Comparison of ENCODE assay signal across 9 mouse cellular contexts in genomic region chr11:120343519-120344309, GRCm38 (mm10). TPM values are rescaled to one million over a fixed set of nuclear protein-coding genes. Genes with fewer than 3 reads are reported as not detected.
DNase-seq lines count a peak whose midpoint lies in the region; ATAC-seq and TF ChIP-seq lines count a peak whose summit lies in the region.
"Had no signal": no experiment of that assay in that cellular context is flagged by ENCODE, and none has a peak within 500 bp of the region (broad histone marks: within the 10 kb centered on the region; RNA-seq: fewer than 3 reads in every experiment).

No protein-coding gene starts in this region.

- TF ChIP-seq CTCF in kidney, postnatal 0 days (IDR thresholded peaks at IDR 0.05; ENCODE audit: low read depth) = no peak
- no peak for TF ChIP-seq CTCF in Patski (IDR thresholded peaks at IDR 0.05)

- ATAC-seq in kidney, postnatal 0 days (replicated peaks; ENCODE audit: low FRiP score, low read depth) = no peak
- ATAC-seq in kidney, embryonic 14.5 days (ENCODE audit: low FRiP score, low TSS enrichment) = no peak
- ATAC-seq in Patski = peak; percentile 37
- no peak for ATAC-seq in midbrain, embryonic 12.5 days (ENCODE audit: low FRiP score, low read depth)

- H3K4me2 ChIP-seq in kidney, postnatal 0 days (ENCODE audit: low read length) = no peak overlapping the region
- no peak overlapping the region for H3K4me2 ChIP-seq in kidney, embryonic 14.5 days (replicated peaks; ENCODE audit: low read depth, low read length)
- no peak overlapping the region for H3K4me2 ChIP-seq in midbrain, embryonic 12.5 days (replicated peaks)

- peaks cover 4% of the 10 kb centered on the region; the same call in 1 of the 2 replicates for H3K4me1 ChIP-seq in kidney, postnatal 0 days (replicated peaks; ENCODE audit: insufficient read depth, low read length)
- peaks cover 5% of the 10 kb centered on the region for H3K4me1 ChIP-seq in kidney, embryonic 14.5 days (ENCODE audit: control insufficient read depth, insufficient read depth, low read length)
- H3K4me1 ChIP-seq in midbrain, embryonic 12.5 days = peaks cover 11% of the 10 kb centered on the region

- POLR2A ChIA-PET in Patski (lab: Charles Lee) = interaction anchor here (0.6 to 1.9 kb wide), 2 partner anchors 27 to 110 kb away, joined by 3 to 8 read pairs; no protein-coding TSS in a partner anchor

- H3K9me3 ChIP-seq in kidney, postnatal 0 days (replicated peaks; ENCODE audit: low read length) = no peaks in the 10 kb centered on the region
- H3K9me3 ChIP-seq in kidney, embryonic 14.5 days (ENCODE audit: control insufficient read depth, low read length) = no peaks in the 10 kb centered on the region
- H3K9me3 ChIP-seq in midbrain, embryonic 12.5 days = no peaks in the 10 kb centered on the region

- H3K9ac ChIP-seq in kidney, postnatal 0 days (ENCODE audit: low read depth, low read length) = no peak overlapping the region
- no peak overlapping the region for H3K9ac ChIP-seq in kidney, embryonic 14.5 days (ENCODE audit: low read depth, low read length)
- H3K9ac ChIP-seq in midbrain, embryonic 12.5 days (replicated peaks) = no peak overlapping the region

- peak overlapping the region; percentile 66; the same call in 1 of the 2 replicates for H3K27ac ChIP-seq in kidney, postnatal 0 days
- no peak overlapping the region for H3K27ac ChIP-seq in kidney, embryonic 14.5 days (ENCODE audit: low read depth, low read length)
- peak overlapping the region; percentile 47 for H3K27ac ChIP-seq in midbrain, embryonic 12.5 days (replicated peaks)

- in situ Hi-C loops in Patski (cut with MboI; ENCODE audit: low pct_unique_long_range_greater_than_20kb) = no loop called here

- intact Hi-C loops in heart, postnatal 10 days (cut with DNase I) = no loop called here

- WGBS in kidney, postnatal 0 days = 70% methylated on average over 5 of the region's 5 CpGs
- WGBS in kidney, embryonic 14.5 days = 72% methylated on average over 5 of the region's 5 CpGs
- WGBS in midbrain, embryonic 12.5 days = 78% methylated on average over 5 of the region's 5 CpGs

- H3K4me3 ChIP-seq in kidney, postnatal 0 days (replicated peaks; ENCODE audit: low read depth, low read length) = no peak overlapping the region
- H3K4me3 ChIP-seq in kidney, embryonic 14.5 days (ENCODE audit: low read length) = no peak overlapping the region
- H3K4me3 ChIP-seq in midbrain, embryonic 12.5 days = no peak overlapping the region

- H3K36me3 ChIP-seq in kidney, postnatal 0 days (ENCODE audit: insufficient read depth, low read length) = peaks cover 10% of the 10 kb centered on the region
- H3K36me3 ChIP-seq in kidney, embryonic 14.5 days (ENCODE audit: control insufficient read depth, insufficient read depth, low read length) = peaks cover 16% of the 10 kb centered on the region
- H3K36me3 ChIP-seq in midbrain, embryonic 12.5 days = peaks cover 16% of the 10 kb centered on the region

- no peaks in the 10 kb centered on the region for H3K27me3 ChIP-seq in kidney, postnatal 0 days (ENCODE audit: insufficient read depth, low read length)
- H3K27me3 ChIP-seq in kidney, embryonic 14.5 days (ENCODE audit: control insufficient read depth, insufficient read depth, low read length) = no peaks in the 10 kb centered on the region
- H3K27me3 ChIP-seq in Patski = no peaks in the 10 kb centered on the region
- no peaks in the 10 kb centered on the region for H3K27me3 ChIP-seq in midbrain, embryonic 12.5 days

- DNase-seq in kidney, postnatal 0 days (ENCODE audit: low spot score) = no peak
- DNase-seq in Patski (ENCODE audit: low read depth, low spot score) = no peak
- peak; percentile 38 to 61 for DNase-seq in heart, postnatal 10 days
- no peak for DNase-seq in ovary, postnatal 36 days (ENCODE audit: low spot score)
- DNase-seq in layer of hippocampus, postnatal 36 days = no peak
- no peak for DNase-seq in thymus, postnatal 14 days

- CTCF ChIA-PET in Patski (lab: Charles Lee) = no interaction called here

RNA-seq across cellular contexts. Expression of gene Actg1, which starts 4.6 kb away (rescaled TPM):
- polyA plus RNA-seq in kidney, postnatal 0 days (2015; fragmentation: Nextera tagmentation; extraction: Ambion mirVana) = 2,251 and 2,404 TPM in 2 replicates
- 2,303 and 2,603 TPM in 2 replicates for polyA plus RNA-seq in kidney, embryonic 14.5 days (2014; fragmentation: Nextera tagmentation; extraction: Ambion mirVana)
- 2,862 TPM for polyA plus RNA-seq in Patski (2021)
- total RNA-seq in heart, postnatal 10 days (2021) = 100 to 1,000 TPM; 691 to 703 TPM
- polyA plus RNA-seq in midbrain, embryonic 12.5 days (2016; fragmentation: Nextera tagmentation; extraction: Ambion mirVana) = 3,175 and 3,231 TPM in 2 replicates
- 1,000 to 10,000 TPM; 1,262 to 1,401 TPM for total RNA-seq in layer of hippocampus, postnatal 36 days (2021)

RNA-seq across cellular contexts. Expression of gene Fscn2, which starts 17.6 kb away (rescaled TPM):
- polyA plus RNA-seq in kidney, postnatal 0 days (2015; fragmentation: Nextera tagmentation; extraction: Ambion mirVana) = 1.3 and 1.5 TPM in 2 replicates
- 0.62 and 1.6 TPM in 2 replicates for polyA plus RNA-seq in kidney, embryonic 14.5 days (2014; fragmentation: Nextera tagmentation; extraction: Ambion mirVana)
- polyA plus RNA-seq in Patski (2021) = 0.23 TPM
- total RNA-seq in heart, postnatal 10 days (2021) = not detected
- 1.4 and 1.5 TPM in 2 replicates for polyA plus RNA-seq in midbrain, embryonic 12.5 days (2016; fragmentation: Nextera tagmentation; extraction: Ambion mirVana)
- 1 to 10 TPM in 1 of 2 experiments, not detected in 1; 1.0 TPM for total RNA-seq in layer of hippocampus, postnatal 36 days (2021)
- polyA plus RNA-seq: spleen, adult 2 months had no signal

RNA-seq across cellular contexts. Expression of gene Faap100, which starts 34.9 kb away (rescaled TPM):
- 21.9 and 26.6 TPM in 2 replicates for polyA plus RNA-seq in kidney, postnatal 0 days (2015; fragmentation: Nextera tagmentation; extraction: Ambion mirVana)
- polyA plus RNA-seq in kidney, embryonic 14.5 days (2014; fragmentation: Nextera tagmentation; extraction: Ambion mirVana) = 32.1 and 40.3 TPM in 2 replicates
- 15.1 TPM for polyA plus RNA-seq in Patski (2021)
- total RNA-seq in heart, postnatal 10 days (2021) = 10 to 100 TPM; 21.3 to 24.3 TPM
- 51.3 and 55.4 TPM in 2 replicates for polyA plus RNA-seq in midbrain, embryonic 12.5 days (2016; fragmentation: Nextera tagmentation; extraction: Ambion mirVana)
- total RNA-seq in layer of hippocampus, postnatal 36 days (2021) = 10 to 100 TPM; 17.3 to 21.6 TPM

Comparison
In these comparisons a context has a peak if more than half of its experiments do, and no peak if none do; other contexts are left out.
1. DNase-seq: peak in heart, postnatal 10 days (2 of 2); none in kidney, postnatal 0 days (single experiment), Patski (single experiment), ovary, postnatal 36 days (single experiment), layer of hippocampus, postnatal 36 days (0 of 2) and thymus, postnatal 14 days (single experiment).